Comparison of ENCODE assay signal across 10 mouse cellular contexts in the genomic region with DNA sequence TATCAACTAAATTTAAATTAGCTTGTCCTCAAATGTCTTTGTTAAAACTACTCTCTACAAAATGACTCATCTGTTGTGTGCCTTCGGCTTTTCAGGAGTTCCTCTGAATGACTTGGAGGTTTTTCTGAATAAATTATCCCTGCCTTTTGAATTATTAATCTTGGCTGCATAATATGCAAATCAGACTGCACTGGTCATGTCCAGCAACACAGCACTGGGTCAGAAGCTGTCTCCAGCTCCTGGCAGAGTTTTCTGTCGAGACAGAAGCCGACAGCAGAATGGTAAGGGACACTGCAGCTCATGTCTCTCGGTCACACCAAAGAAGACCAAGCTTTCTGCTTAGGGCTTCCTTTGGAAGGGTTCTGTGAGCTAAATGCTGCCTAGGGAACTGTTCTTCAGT. TPM values are rescaled to one million over a fixed set of nuclear protein-coding genes. Genes with fewer than 3 reads are reported as not detected.
A peak's percentile ranks its signal among the peaks of the same experiment; 100 is the strongest.
DNase-seq lines count a peak whose midpoint lies in the region; ATAC-seq lines count a peak whose summit lies in the region.
"Had no signal": no experiment of that assay in that cellular context is flagged by ENCODE, and none has a peak within 500 bp of the region (broad histone marks: within the 10 kb centered on the region; RNA-seq: fewer than 3 reads in every experiment).

Sucnr1 (plus strand) TSS at position 222 of the 400 bp plus-strand sequence.

- H3K27ac ChIP-seq in hindbrain, embryonic 10.5 days: no peak within 1 kb of the TSS

- H3K27me3 ChIP-seq in hindbrain, embryonic 10.5 days (ENCODE audit: insufficient read depth, poor library complexity, severe bottlenecking): no peaks in the 10 kb centered on the region

- peak; percentile 92 for DNase-seq in heart, adult 11 months
- no peak for DNase-seq in heart, adult 8-10 months (ENCODE audit: low spot score)
- DNase-seq in brain, adult 2 months (ENCODE audit: low read depth, low spot score): peak; percentile 20
- peak; percentile 4 for DNase-seq in hindbrain, embryonic 10.5 days (ENCODE audit: low spot score)
- DNase-seq in kidney, postnatal 36 days: peak; percentile 60 to 67
- no peak for DNase-seq in thymus, postnatal 25 days
- no peak for DNase-seq in cerebellum, adult 18-20 months

- H3K4me1 ChIP-seq in hindbrain, embryonic 10.5 days (replicated peaks): 0 out of 2 replicates have a peak, but pooled peaks cover 4% of the 10 kb centered on the region

- no peak for ATAC-seq in inflammation-experienced regulatory T-cells, adult 6 months

- H3K9me3 ChIP-seq in hindbrain, embryonic 10.5 days: no peaks in the 10 kb centered on the region

- WGBS in hindbrain, embryonic 10.5 days: 60% methylated on average over 4 of the region's 4 CpGs

- no peaks in the 10 kb centered on the region for H3K36me3 ChIP-seq in hindbrain, embryonic 10.5 days

- no peak within 1 kb of the TSS for H3K4me3 ChIP-seq in hindbrain, embryonic 10.5 days

RNA-seq across cellular contexts. Expression of gene Sucnr1, which starts in this region (rescaled TPM):
- total RNA-seq in heart, adult 8-10 months (2022): not detected
- 0.35 TPM in 1 of 2 replicates, not detected in the other for polyA plus RNA-seq in hindbrain, embryonic 10.5 days (2016; fragmentation: Nextera tagmentation; extraction: Ambion mirVana)
- polyA plus RNA-seq in inflammation-experienced regulatory T-cells, adult 6 months (2017; shearing (Covaris generic)): not detected
- total RNA-seq: heart, postnatal 36 days; left cerebral cortex, postnatal 36 days had no signal

Comparison
In these comparisons a context has a peak if more than half of its experiments do, and no peak if none do; other contexts are left out.
1. DNase-seq: peak in heart, adult 11 months (single experiment), brain, adult 2 months (single experiment) and kidney, postnatal 36 days (2 of 2); none in heart, adult 8-10 months (single experiment), thymus, postnatal 25 days (single experiment) and cerebellum, adult 18-20 months (0 of 2).
2. Peak in DNase-seq in hindbrain, embryonic 10.5 days; RNA of the gene not detected or under 1 TPM.